Mouse (Mus musculus) lung, embryonic 14.5 days (tissue): ENCODE measurements around the gene Lrriq4. TPM values are rescaled to one million over a fixed set of nuclear protein-coding genes. Genes with fewer than 3 reads are reported as not detected.

Experiments used
- ATAC-seq: fragments of 200-750 bp; cut with Nextera tagmentation; 2 replicates; pipeline ENCODE4 v1.8.0; 2017; ENCODE audit warnings: mild to moderate bottlenecking, moderate TSS enrichment, moderate library complexity; ENCODE audit not compliant: insufficient read depth
- DNase-seq: peaks from one replicate; pipeline ENCODE4 v3.0.0-alpha.2; 2015
- H3K27ac ChIP-seq: fragments of 300-500 bp; sonication (generic); 2 replicates; pipeline ENCODE4 v1.5.1; 2014; ENCODE audit warnings: low read depth, mild to moderate bottlenecking, moderate library complexity
- H3K27me3 ChIP-seq: fragments of 300-500 bp; sonication (generic); 2 replicates; pipeline ENCODE4 v1.6.1; 2014; ENCODE audit warnings: low read length, control low read depth; ENCODE audit not compliant: insufficient read depth
- H3K36me3 ChIP-seq: fragments of 300-500 bp; sonication (generic); 2 replicates; pipeline ENCODE4 v1.6.1; 2014; ENCODE audit warnings: control low read depth; ENCODE audit not compliant: insufficient read depth
- H3K4me1 ChIP-seq: fragments of 300-500 bp; sonication (generic); 2 replicates; pipeline ENCODE4 v1.6.1; 2014; ENCODE audit warnings: antibody characterized with exemption, control low read depth; ENCODE audit not compliant: insufficient read depth
- H3K4me2 ChIP-seq: fragments of 300-500 bp; sonication (generic); 2 replicates; pipeline ENCODE4 v1.6.1; 2014; ENCODE audit warnings: mild to moderate bottlenecking
- H3K4me3 ChIP-seq: fragments of 300-500 bp; sonication (generic); 2 replicates; pipeline ENCODE4 v1.5.1; 2014; ENCODE audit warnings: low read depth, low read length
- H3K9ac ChIP-seq: fragments of 300-500 bp; sonication (generic); 2 replicates; pipeline ENCODE4 v1.6.1; 2014
- H3K9me3 ChIP-seq: fragments of 300-500 bp; sonication (generic); 2 replicates; pipeline ENCODE4 v1.6.1; 2016; ENCODE audit warnings: low read depth, low read length, control low read depth
- CTCF ChIP-seq: IDR thresholded peaks from 2 replicates; pipeline ENCODE4 v1.5.1; 2016; ENCODE audit warnings: antibody characterized with exemption, low read depth
- WGBS: fragments of 180-500 bp; shearing (Covaris S2); extraction: QIAGEN DNeasy Blood & Tissue Kit; methylation state at CpG from one replicate; pipeline ENCODE4 v1.1.7; 2014; 5-methylcytosine and 5-hydroxymethylcytosine counted together
- polyA plus RNA-seq: library from polyadenylated mRNA; unstranded; fragments of >200 nt; fragmentation: Nextera tagmentation; extraction: Ambion mirVana; gene quantifications from 2 replicates; pipeline ENCODE4 v1.2.1, GENCODE M21; 2014

The Lrriq4 gene
- polyA plus RNA-seq, 1 experiment from 2014 or later: not detected

GRCm38 (mm10) chr3:30601610-30602064, 42.7 kb upstream of the Lrriq4 start:
- H3K4me3 ChIP-seq: peak overlapping the region; percentile 91
- H3K9me3 ChIP-seq: no peaks in the 10 kb centered on the region
- WGBS: under 1% methylated on average over 13 of the region's 13 CpGs
- peaks cover 21% of the 10 kb centered on the region for H3K36me3 ChIP-seq
- H3K9ac ChIP-seq: peak overlapping the region; percentile 85; the same call in 1 of the 2 replicates
- H3K4me1 ChIP-seq: peaks cover 5% of the 10 kb centered on the region
- DNase-seq (no peak), ATAC-seq (no peak; the same call in 1 of the 2 replicates)
- H3K4me2 ChIP-seq: peak overlapping the region; percentile 90
- no peak for TF ChIP-seq CTCF
- H3K27ac ChIP-seq: peak overlapping the region; percentile 96
- H3K27me3 ChIP-seq: no peaks in the 10 kb centered on the region

DNA sequence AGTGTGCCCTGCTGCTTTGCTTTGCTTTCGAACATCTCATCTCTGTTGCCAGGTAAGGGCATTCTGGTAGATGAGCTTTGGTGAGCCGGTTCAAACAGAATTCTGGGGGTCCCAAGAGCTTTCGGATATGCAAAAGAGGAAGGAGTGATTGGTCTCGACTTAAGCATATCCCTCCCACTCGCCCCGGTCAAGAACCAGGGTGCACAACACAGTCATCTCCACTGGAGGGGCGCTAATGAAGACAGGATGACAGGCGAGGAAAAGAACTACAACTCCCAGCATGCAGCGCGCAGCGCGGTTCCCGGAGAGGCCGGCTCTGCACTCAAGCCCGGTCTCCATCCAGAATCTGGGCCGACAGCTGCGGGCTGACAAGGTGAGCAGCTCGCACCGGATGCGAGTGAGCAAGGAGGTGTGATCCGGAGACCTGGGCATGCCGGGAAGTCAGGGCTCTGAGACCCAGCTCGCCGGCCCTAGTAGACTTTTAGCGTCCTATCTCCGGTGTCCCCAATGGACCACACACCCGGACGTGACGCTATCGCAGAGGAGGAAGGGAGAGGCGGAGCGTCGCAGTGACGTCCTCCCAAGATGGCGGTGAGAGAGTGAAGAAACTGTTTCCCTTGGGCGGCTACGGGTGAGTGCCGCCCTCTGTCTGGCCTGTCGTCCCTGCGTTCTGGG, 42.1 kb upstream of the Lrriq4 start, which contains the start of gene Mynn:
Gene Mynn (plus strand): TSS at position 1 of the 675 bp plus-strand sequence.
- WGBS: under 1% methylated on average over 40 of the region's 40 CpGs
- H3K4me1 ChIP-seq: peaks cover 5% of the 10 kb centered on the region
- H3K4me2 ChIP-seq: peak within 1 kb of the TSS; percentile 90
- H3K9me3 ChIP-seq: no peaks in the 10 kb centered on the region
- H3K27me3 ChIP-seq: no peaks in the 10 kb centered on the region
- peaks cover 24% of the 10 kb centered on the region for H3K36me3 ChIP-seq
- peak within 1 kb of the TSS; percentile 85 for H3K9ac ChIP-seq
- peak; percentile 71 for TF ChIP-seq CTCF
- ATAC-seq (peak; percentile 95), DNase-seq (peak; percentile 97)
- H3K4me3 ChIP-seq: peak within 1 kb of the TSS; percentile 91
- peak within 1 kb of the TSS; percentile 96 for H3K27ac ChIP-seq

DNA sequence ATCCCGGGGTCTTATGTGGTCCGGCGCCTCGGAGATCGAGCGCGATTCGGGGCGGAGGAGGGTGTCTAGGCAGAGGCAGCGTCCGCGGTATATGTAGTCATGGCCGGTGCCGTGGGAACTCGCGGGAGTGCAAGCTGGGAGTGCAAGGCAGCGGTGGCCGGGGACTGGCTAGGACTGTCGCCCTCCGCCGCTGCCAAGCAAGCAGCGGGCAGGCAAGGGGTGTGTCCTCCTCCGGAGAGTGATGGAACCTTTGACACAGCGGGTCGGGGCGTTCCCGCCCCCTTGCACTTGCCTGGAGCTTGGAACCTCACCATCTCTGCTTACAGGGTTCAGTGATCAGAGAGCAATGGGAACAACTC, 41.6 kb upstream of the Lrriq4 start:
- H3K9me3 ChIP-seq: no peaks in the 10 kb centered on the region
- H3K4me2 ChIP-seq: peak overlapping the region; percentile 90
- peak overlapping the region; percentile 91 for H3K4me3 ChIP-seq
- H3K27me3 ChIP-seq: no peaks in the 10 kb centered on the region
- TF ChIP-seq CTCF: no peak
- ATAC-seq: peak; percentile 66
- peaks cover 5% of the 10 kb centered on the region for H3K4me1 ChIP-seq
- peaks cover 29% of the 10 kb centered on the region for H3K36me3 ChIP-seq
- 0% methylated on average over 27 of the region's 27 CpGs for WGBS
- H3K27ac ChIP-seq: peak overlapping the region; percentile 96
- peak; percentile 69 for DNase-seq
- H3K9ac ChIP-seq: peak overlapping the region; percentile 85

DNA sequence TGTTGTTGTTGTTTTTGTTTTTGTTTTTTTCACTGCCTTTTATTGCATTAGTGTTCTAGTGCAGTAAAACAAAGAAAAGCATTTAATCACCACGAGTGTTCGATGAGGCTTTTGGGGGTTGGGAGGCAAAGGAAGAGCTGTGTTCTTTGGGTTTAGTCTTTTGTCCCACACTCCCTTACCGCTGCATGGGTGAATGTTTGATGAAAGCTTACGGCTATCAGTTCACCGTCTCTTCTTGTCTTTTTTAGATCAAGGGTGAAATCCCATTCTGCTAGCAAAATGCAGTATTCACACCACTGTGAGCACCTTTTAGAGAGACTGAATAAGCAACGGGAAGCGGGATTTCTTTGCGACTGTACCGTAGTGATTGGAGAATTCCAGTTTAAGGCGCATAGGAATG, 41.1 kb upstream of the Lrriq4 start:
- H3K27me3 ChIP-seq: no peaks in the 10 kb centered on the region
- H3K27ac ChIP-seq: no peak overlapping the region
- H3K9ac ChIP-seq: peak overlapping the region; percentile 85
- TF ChIP-seq CTCF: no peak
- peak overlapping the region; percentile 91 for H3K4me3 ChIP-seq
- ATAC-seq: no peak
- H3K4me1 ChIP-seq: peaks cover 5% of the 10 kb centered on the region
- 38% methylated on average over 10 of the region's 10 CpGs for WGBS
- H3K9me3 ChIP-seq: no peaks in the 10 kb centered on the region
- peak overlapping the region; percentile 90 for H3K4me2 ChIP-seq
- no peak for DNase-seq
- peaks cover 34% of the 10 kb centered on the region for H3K36me3 ChIP-seq

DNA sequence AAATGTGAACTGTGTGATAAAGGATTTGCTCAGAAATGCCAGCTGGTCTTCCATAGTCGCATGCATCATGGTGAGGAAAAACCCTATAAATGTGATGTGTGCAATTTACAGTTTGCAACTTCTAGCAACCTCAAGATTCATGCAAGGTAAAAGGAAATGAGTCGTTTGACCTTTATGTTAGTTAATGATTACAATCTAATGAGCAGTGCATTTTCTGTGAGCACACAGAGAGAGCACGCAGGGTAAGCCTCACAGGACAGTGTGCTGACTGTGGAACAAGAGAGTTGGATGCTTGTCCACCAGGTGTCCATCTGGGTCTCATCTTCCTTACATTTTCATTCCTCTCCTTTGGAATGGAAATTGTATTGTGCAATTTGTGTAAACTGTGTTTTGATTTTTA, 35.3 kb upstream of the Lrriq4 start:
- H3K9me3 ChIP-seq: no peaks in the 10 kb centered on the region
- no peaks in the 10 kb centered on the region for H3K27me3 ChIP-seq
- DNase-seq: no peak
- WGBS: 80% methylated on average over 3 of the region's 3 CpGs
- H3K4me2 ChIP-seq: no peak overlapping the region
- no peak overlapping the region for H3K27ac ChIP-seq
- H3K4me1 ChIP-seq: no peaks in the 10 kb centered on the region
- H3K9ac ChIP-seq: no peak overlapping the region
- TF ChIP-seq CTCF: no peak
- H3K4me3 ChIP-seq: no peak overlapping the region
- peaks cover 80% of the 10 kb centered on the region for H3K36me3 ChIP-seq
- no peak for ATAC-seq

DNA sequence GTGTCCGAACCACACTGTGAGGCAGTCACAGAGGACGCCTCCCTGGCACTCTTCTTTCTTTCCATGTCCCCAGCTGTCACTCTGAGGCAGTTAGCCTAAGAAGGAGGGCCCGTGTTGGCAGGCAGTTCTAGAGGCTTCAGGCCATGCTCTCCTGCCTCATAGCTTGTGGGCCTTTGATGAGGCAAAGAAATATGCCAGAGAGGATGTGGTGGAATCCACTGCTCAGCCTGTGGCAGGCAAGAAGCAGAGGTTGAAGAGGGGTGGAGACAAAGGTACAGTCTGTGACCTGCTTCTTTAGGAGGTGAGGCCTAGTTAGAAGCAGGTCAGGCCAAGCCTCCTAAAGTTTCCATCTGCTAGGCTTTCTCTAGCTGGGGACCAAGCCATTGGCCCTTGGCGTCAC, 33.4 kb upstream of the Lrriq4 start:
- Histone ChIP-seq H3K9me3 (no peaks in the 10 kb centered on the region), H3K4me3 (no peak overlapping the region), H3K4me1 (no peaks in the 10 kb centered on the region), H3K4me2 (no peak overlapping the region), H3K27ac (no peak overlapping the region), H3K27me3 (no peaks in the 10 kb centered on the region), H3K9ac (no peak overlapping the region), H3K36me3 (peaks cover 83% of the 10 kb centered on the region)
- TF ChIP-seq CTCF: no peak
- 89% methylated on average over 4 of the region's 4 CpGs for WGBS
- ATAC-seq: no peak
- DNase-seq: no peak

DNA sequence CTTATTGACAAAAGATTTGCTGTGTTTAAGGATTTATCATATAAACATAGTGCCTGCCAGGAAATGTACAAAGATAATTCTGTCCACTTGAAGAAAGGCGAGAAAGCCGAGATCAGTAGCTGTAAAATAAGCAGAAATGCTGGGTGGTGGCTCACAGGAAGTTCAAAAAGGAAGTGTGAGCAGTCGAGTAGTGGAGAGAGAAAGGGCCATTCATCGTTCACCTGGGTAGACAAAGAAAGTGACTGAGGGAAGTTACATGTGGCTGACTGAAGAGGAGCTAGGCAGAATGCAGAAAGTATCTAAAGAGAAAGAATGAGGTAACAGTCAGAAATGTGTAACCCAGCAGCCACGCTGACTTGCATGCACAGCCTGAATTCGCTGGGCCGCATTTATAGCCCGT, 24.2 kb upstream of the Lrriq4 start:
- Histone ChIP-seq H3K9ac (no peak overlapping the region), H3K4me1 (no peaks in the 10 kb centered on the region)
- 61% methylated on average over 8 of the region's 8 CpGs for WGBS

More for the DNA sequence above, 24.2 kb upstream of the Lrriq4 start:
- no peak overlapping the region for H3K4me2 ChIP-seq
- no peaks in the 10 kb centered on the region for H3K9me3 ChIP-seq
- H3K27me3 ChIP-seq: no peaks in the 10 kb centered on the region
- no peak for DNase-seq
- H3K4me3 ChIP-seq: no peak overlapping the region
- peaks cover 33% of the 10 kb centered on the region for H3K36me3 ChIP-seq
- H3K27ac ChIP-seq: no peak overlapping the region
- no peak for ATAC-seq
- no peak for TF ChIP-seq CTCF
